Mouse (Mus musculus): ENCODE results near the gene Fxyd7.

- TF ChIP-seq CTCF (IDR thresholded peaks at IDR 0.05; ENCODE audit: insufficient read depth, low read length) (no peak), POLR2A (IDR thresholded peaks at IDR 0.05; ENCODE audit: borderline replicate concordance, extremely low read depth, low read depth, low read length) (peak; percentile 61; the same call in 1 of the 2 replicates)
These were observed 4.1 kb upstream of the Fxyd7 start for GRCm38 (mm10) chr7:31055354-31055824.
